Mouse (Mus musculus) lung, adult 10 weeks (tissue): ENCODE measurements around the gene Smc1a. TPM values are rescaled to one million over a fixed set of nuclear protein-coding genes. Genes with fewer than 3 reads are reported as not detected.

Source experiments
- polyA plus RNA-seq: library from polyadenylated mRNA; stranded (reverse); fragments of 350-450 nt; fragmentation: Illumina TruSeq; extraction: RNeasy Lipid Tissue Mini Kit (QIAGEN cat#74804); gene quantifications from one replicate; pipeline ENCODE4 v1.2.3, GENCODE M21; 2014; ENCODE audit warnings: low read depth, low replicate concordance; ENCODE audit not compliant: insufficient read depth

Smc1a gene
- 27.2 TPM for polyA plus RNA-seq

GRCm38 (mm10) chrX:152016151-152017145 is at the start of gene Smc1a, which contains the start of gene Ribc1:
TSS of gene Smc1a (plus strand) at chrX:152016428.
TSS of gene Ribc1 (minus strand) at chrX:152016295.

GRCm38 (mm10) chrX:152001737-152002710 is 14.2 kb upstream of the Smc1a start, which contains the start of gene Hsd17b10:
TSS of gene Hsd17b10 (plus strand) at chrX:152001845.

Other genes starting within 250 kb of the Smc1a start
- gene Huwe1, start 215.6 kb upstream of the Smc1a start, polyA plus RNA-seq, result 10.3 TPM
- gene Hsd17b10, start 14.6 kb upstream of the Smc1a start, polyA plus RNA-seq, result 114 TPM
- gene Ribc1, start 133 bp upstream of the Smc1a start, polyA plus RNA-seq, result 1.9 TPM
- gene Iqsec2, start 127.8 kb downstream of the Smc1a start, polyA plus RNA-seq, result 11.8 TPM
- 17.3 TPM for gene Kdm5c, start 216.6 kb downstream of the Smc1a start, polyA plus RNA-seq